Mouse (Mus musculus) hindbrain, embryonic 16.5 days (tissue): Measurements from ENCODE around the gene Cnnm1. TPM values are rescaled to one million over a fixed set of nuclear protein-coding genes. Genes with fewer than 3 reads are reported as not detected.

ENCODE experiments used
- ATAC-seq: fragments of 200-750 bp; cut with Nextera tagmentation; 2 replicates; pipeline ENCODE4 v1.8.0; 2017; ENCODE audit warnings: moderate TSS enrichment, moderate library complexity
- H3K27ac ChIP-seq: fragments of 300-500 bp; sonication (generic); 2 replicates; pipeline ENCODE4 v1.5.1; 2014; ENCODE audit warnings: low read depth, mild to moderate bottlenecking, control low read depth, low read length, moderate library complexity
- H3K27me3 ChIP-seq: fragments of 300-500 bp; sonication (generic); replicated peaks from 2 replicates; pipeline ENCODE4 v1.6.1; 2014; ENCODE audit warnings: low read length; ENCODE audit not compliant: control insufficient read depth, insufficient read depth
- H3K36me3 ChIP-seq: fragments of 300-500 bp; sonication (generic); 2 replicates; pipeline ENCODE4 v1.6.1; 2014; ENCODE audit warnings: mild to moderate bottlenecking, low read length, moderate library complexity, mixed read lengths; ENCODE audit not compliant: control insufficient read depth, insufficient read depth
- H3K4me1 ChIP-seq: fragments of 300-500 bp; sonication (generic); 2 replicates; pipeline ENCODE4 v1.6.1; 2014; ENCODE audit warnings: low read depth, low read length; ENCODE audit not compliant: control insufficient read depth, insufficient read depth
- H3K4me2 ChIP-seq: fragments of 300-500 bp; sonication (generic); 2 replicates; pipeline ENCODE4 v1.6.1; 2014; ENCODE audit warnings: mild to moderate bottlenecking, low read length, control low read depth, moderate library complexity
- H3K4me3 ChIP-seq: fragments of 300-500 bp; sonication (generic); 2 replicates; pipeline ENCODE4 v1.5.1; 2014; ENCODE audit warnings: mild to moderate bottlenecking, low read length, control low read depth, moderate library complexity
- H3K9ac ChIP-seq: fragments of 300-500 bp; sonication (generic); 2 replicates; pipeline ENCODE4 v1.6.1; 2014; ENCODE audit warnings: low read depth, mild to moderate bottlenecking, control low read depth, low read length, moderate library complexity
- H3K9me3 ChIP-seq: fragments of 300-500 bp; sonication (generic); 2 replicates; pipeline ENCODE4 v1.6.1; 2014; ENCODE audit warnings: mild to moderate bottlenecking, low read length, moderate library complexity; ENCODE audit not compliant: control insufficient read depth
- WGBS: fragments of 180-500 bp; shearing (Covaris S2); extraction: QIAGEN DNeasy Blood & Tissue Kit; methylation state at CpG from one replicate; pipeline ENCODE4 v1.1.7; 2014; 5-methylcytosine and 5-hydroxymethylcytosine counted together
- polyA plus RNA-seq: library from polyadenylated mRNA; unstranded; fragments of >200 nt; fragmentation: Nextera tagmentation; extraction: Ambion mirVana; gene quantifications from 2 replicates; pipeline ENCODE4 v1.2.1, GENCODE M21; 2015

The Cnnm1 gene
- polyA plus RNA-seq, 1 experiment from 2014 or later: 4.2 TPM

GRCm38 (mm10) chr19:43440768-43441660 lies 778 bp downstream of the Cnnm1 start:
- Histone ChIP-seq H3K4me2 (peak overlapping the region; percentile 95), H3K27me3 (no peaks in the 10 kb centered on the region), H3K9ac (peak overlapping the region; percentile 86), H3K4me3 (peak overlapping the region; percentile 81), H3K27ac (peak overlapping the region; percentile 90), H3K36me3 (peaks cover 3% of the 10 kb centered on the region), H3K9me3 (peaks cover 3% of the 10 kb centered on the region), H3K4me1 (peaks cover 14% of the 10 kb centered on the region)
- ATAC-seq: peak; percentile 63
- under 1% methylated on average over 79 of the region's 118 CpGs for WGBS

DNA sequence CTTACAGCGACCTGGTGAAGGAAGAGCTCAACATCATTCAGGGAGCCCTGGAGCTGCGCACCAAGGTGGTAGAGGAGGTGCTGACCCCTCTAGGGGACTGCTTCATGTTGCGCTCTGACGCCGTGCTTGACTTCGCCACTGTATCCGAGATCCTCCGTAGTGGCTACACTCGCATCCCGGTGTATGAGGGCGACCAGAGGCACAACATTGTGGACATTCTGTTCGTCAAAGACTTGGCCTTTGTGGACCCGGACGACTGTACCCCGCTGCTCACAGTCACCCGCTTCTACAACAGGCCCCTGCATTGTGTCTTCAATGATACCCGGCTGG lies 1.4 kb downstream of the Cnnm1 start:
- peaks cover 14% of the 10 kb centered on the region for H3K4me1 ChIP-seq
- H3K4me3 ChIP-seq: peak overlapping the region; percentile 81
- H3K9me3 ChIP-seq: peaks cover 3% of the 10 kb centered on the region
- peaks cover 3% of the 10 kb centered on the region for H3K36me3 ChIP-seq
- H3K9ac ChIP-seq: peak overlapping the region; percentile 86
- H3K27ac ChIP-seq: peak overlapping the region; percentile 90
- no peaks in the 10 kb centered on the region for H3K27me3 ChIP-seq
- WGBS: 9% methylated on average over 17 of the region's 17 CpGs
- ATAC-seq: peak; percentile 26
- peak overlapping the region; percentile 95 for H3K4me2 ChIP-seq

- no peaks in the 10 kb centered on the region for H3K27me3 ChIP-seq
- WGBS: 52% methylated on average over 6 of the region's 6 CpGs
Measured at GRCm38 (mm10) chr19:43442269-43442668, 2.0 kb downstream of the Cnnm1 start.

GRCm38 (mm10) chr19:43442906-43443305 lies 2.7 kb downstream of the Cnnm1 start:
- Histone ChIP-seq H3K9me3 (peaks cover 3% of the 10 kb centered on the region), H3K4me3 (no peak overlapping the region), H3K9ac (no peak overlapping the region), H3K4me1 (peaks cover 14% of the 10 kb centered on the region), H3K27me3 (no peaks in the 10 kb centered on the region), H3K4me2 (no peak overlapping the region), H3K27ac (no peak overlapping the region), H3K36me3 (peaks cover 3% of the 10 kb centered on the region)
- WGBS: 86% methylated on average over 5 of the region's 5 CpGs
- no peak for ATAC-seq

More at GRCm38 (mm10) chr19:43442269-43442668, 2.0 kb downstream of the Cnnm1 start:
- peaks cover 3% of the 10 kb centered on the region for H3K36me3 ChIP-seq
- H3K9me3 ChIP-seq: peaks cover 3% of the 10 kb centered on the region
- peaks cover 14% of the 10 kb centered on the region for H3K4me1 ChIP-seq
- ATAC-seq: no peak
- H3K4me2 ChIP-seq: peak overlapping the region; percentile 95
- peak overlapping the region; percentile 81 for H3K4me3 ChIP-seq
- H3K27ac ChIP-seq: no peak overlapping the region
- no peak overlapping the region for H3K9ac ChIP-seq

DNA sequence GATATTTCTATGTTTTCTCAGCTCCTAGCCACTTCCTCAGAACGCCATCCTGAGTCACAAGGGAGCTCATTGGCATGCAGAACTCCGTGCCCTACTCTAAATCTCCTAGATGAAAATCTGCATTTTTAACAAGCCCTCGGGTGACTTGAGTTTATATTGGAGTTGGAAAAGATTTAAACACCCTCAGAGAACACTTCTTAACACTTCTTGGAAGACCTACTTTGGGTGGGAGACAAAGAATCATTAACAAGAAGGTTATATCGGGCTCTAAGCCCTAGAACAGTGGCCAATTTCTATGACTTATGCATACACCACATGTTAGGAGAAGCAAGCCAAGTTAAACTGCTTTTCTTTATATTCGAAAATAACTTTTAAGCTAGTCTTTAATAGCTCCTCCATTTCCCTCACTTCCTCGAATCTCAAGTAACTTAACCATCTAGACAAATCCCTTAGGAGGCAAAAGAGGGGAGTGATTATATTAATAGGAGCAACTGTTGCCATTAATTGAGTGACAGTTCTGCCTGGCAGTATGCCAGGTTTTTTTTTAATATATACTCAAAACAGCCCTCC lies 4.5 kb downstream of the Cnnm1 start:
- Histone ChIP-seq H3K9me3 (peaks cover 3% of the 10 kb centered on the region), H3K27me3 (no peaks in the 10 kb centered on the region), H3K9ac (no peak overlapping the region), H3K36me3 (peaks cover 3% of the 10 kb centered on the region), H3K4me1 (peaks cover 14% of the 10 kb centered on the region), H3K27ac (no peak overlapping the region), H3K4me3 (no peak overlapping the region), H3K4me2 (no peak overlapping the region)
- no peak for ATAC-seq
- 73% methylated on average over 6 of the region's 6 CpGs for WGBS

DNA sequence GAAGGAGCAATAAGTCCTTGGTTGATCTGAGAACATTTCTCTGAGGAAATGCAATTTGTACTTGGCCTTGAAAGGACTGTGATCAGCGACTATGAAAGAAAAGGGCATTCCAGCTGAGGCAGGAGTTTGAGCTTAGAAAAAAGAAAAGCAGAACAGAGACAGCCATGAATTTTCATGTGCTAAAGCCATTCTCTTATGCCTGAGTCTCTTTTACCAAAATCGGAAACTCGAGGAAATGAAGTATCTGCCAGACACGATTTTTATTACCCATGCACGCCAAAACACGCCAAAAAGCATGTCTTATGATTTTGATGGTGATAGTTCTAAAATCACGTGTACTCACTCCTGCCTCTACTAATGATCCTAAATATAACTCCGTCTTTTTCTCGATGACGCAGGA lies 11.3 kb downstream of the Cnnm1 start:
- H3K9ac ChIP-seq: no peak overlapping the region
- no peaks in the 10 kb centered on the region for H3K9me3 ChIP-seq
- H3K36me3 ChIP-seq: no peaks in the 10 kb centered on the region
- no peak overlapping the region for H3K27ac ChIP-seq
- ATAC-seq: no peak
- no peak overlapping the region for H3K4me2 ChIP-seq
- no peaks in the 10 kb centered on the region for H3K4me1 ChIP-seq
- H3K4me3 ChIP-seq: no peak overlapping the region
- H3K27me3 ChIP-seq: no peaks in the 10 kb centered on the region
- WGBS: 86% methylated on average over 10 of the region's 10 CpGs

DNA sequence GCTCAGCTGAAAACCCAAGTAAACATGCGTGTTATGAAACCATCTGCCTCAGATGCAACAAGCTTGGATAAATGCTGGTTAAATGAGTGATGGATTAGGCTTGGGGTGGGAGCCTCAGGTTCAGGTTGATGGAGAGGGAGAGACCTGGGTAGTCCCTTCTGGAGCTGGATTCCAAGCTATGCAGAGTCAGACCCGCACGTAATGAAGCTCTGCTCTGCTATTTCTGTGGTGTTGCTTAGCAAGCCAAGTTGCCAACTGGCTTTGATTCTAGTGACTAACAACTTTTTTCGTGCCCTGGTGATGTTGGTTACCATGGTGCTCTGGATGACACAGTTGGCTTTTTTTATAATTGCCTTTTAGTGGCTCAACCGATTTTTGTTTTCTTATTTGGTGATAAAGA lies 11.9 kb downstream of the Cnnm1 start:
- no peaks in the 10 kb centered on the region for H3K4me1 ChIP-seq
- H3K36me3 ChIP-seq: no peaks in the 10 kb centered on the region
- no peak for ATAC-seq
- no peaks in the 10 kb centered on the region for H3K9me3 ChIP-seq
- no peak overlapping the region for H3K4me2 ChIP-seq
- no peak overlapping the region for H3K9ac ChIP-seq
- no peak overlapping the region for H3K4me3 ChIP-seq
- 75% methylated on average over 5 of the region's 5 CpGs for WGBS
- no peak overlapping the region for H3K27ac ChIP-seq
- H3K27me3 ChIP-seq: no peaks in the 10 kb centered on the region

GRCm38 (mm10) chr19:43453025-43453424 lies 12.8 kb downstream of the Cnnm1 start:
- Histone ChIP-seq H3K9me3 (no peaks in the 10 kb centered on the region), H3K27me3 (no peaks in the 10 kb centered on the region), H3K27ac (no peak overlapping the region), H3K4me3 (no peak overlapping the region), H3K4me1 (no peaks in the 10 kb centered on the region), H3K9ac (no peak overlapping the region), H3K36me3 (no peaks in the 10 kb centered on the region), H3K4me2 (no peak overlapping the region)
- 85% methylated on average over 4 of the region's 4 CpGs for WGBS
- ATAC-seq: no peak

- 79% methylated on average over 4 of the region's 4 CpGs for WGBS
- H3K4me1 ChIP-seq: no peaks in the 10 kb centered on the region
- H3K36me3 ChIP-seq: no peaks in the 10 kb centered on the region; the same call in 1 of the 2 replicates
- no peaks in the 10 kb centered on the region for H3K27me3 ChIP-seq
- no peak overlapping the region for H3K9ac ChIP-seq
- H3K27ac ChIP-seq: no peak overlapping the region
- no peak for ATAC-seq
- H3K9me3 ChIP-seq: no peaks in the 10 kb centered on the region
- H3K4me3 ChIP-seq: no peak overlapping the region
- H3K4me2 ChIP-seq: no peak overlapping the region
Measured at GRCm38 (mm10) chr19:43459948-43460347, 19.7 kb downstream of the Cnnm1 start.
